Mouse (Mus musculus): Measurements from ENCODE around the gene Tbata. TPM values are rescaled to one million over a fixed set of nuclear protein-coding genes. Genes with fewer than 3 reads are reported as not detected.

Gene Tbata
- total RNA-seq (2021) (not detected), polyA plus RNA-seq (2012; rRNA removed) (0.32 and 0.45 TPM in 2 replicates)
- long read RNA-seq, result 0 reads

DNA sequence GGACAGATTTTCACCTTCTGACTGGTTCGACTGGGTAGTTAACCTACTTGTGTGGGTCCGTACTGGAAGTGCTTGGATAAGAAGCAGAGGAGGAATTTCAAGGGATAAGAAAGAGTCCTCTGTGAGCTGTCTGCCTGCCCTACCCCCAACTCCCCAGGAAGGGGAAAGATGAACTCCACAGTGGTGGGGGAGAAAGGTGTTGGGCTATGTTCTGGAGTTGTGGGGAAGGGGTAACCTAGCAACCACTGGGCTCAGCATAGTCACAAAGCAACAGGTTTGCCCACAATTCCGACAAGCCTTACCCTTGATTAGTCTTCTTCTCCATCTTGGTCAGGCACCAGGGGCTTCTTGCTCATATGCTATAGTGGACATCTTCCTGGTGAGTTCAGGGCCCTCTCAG is at the start of gene Tbata:
TSS of gene Tbata (plus strand) at position 301 of the 400 bp plus-strand sequence.
- intact Hi-C loops (cut with DNase I), result no loop called here
- H3K27ac ChIP-seq, result no peak within 1 kb of the TSS
- TF ChIP-seq EP300 (IDR thresholded peaks at IDR 0.05; ENCODE audit: insufficient read depth, low read depth, low read length) (no peak), POLR2A (IDR thresholded peaks at IDR 0.05; ENCODE audit: insufficient read depth, low read depth, low read length) (no peak), CTCF (IDR thresholded peaks at IDR 0.05) (no peak)
- WGBS, result 47% methylated on average over 3 of the region's 3 CpGs
- no peak within 1 kb of the TSS for H3K4me3 ChIP-seq
- no peaks in the 10 kb centered on the region for H3K79me2 ChIP-seq (replicated peaks; ENCODE audit: control insufficient read depth, insufficient read depth, low read length)
- no peak for DNase-seq
- peaks cover 2% of the 10 kb centered on the region; the same call in 1 of the 2 replicates for H3K4me1 ChIP-seq (ENCODE audit: control insufficient read depth, insufficient read depth, low read length)
- no peaks in the 10 kb centered on the region for H3K27me3 ChIP-seq (ENCODE audit: control insufficient read depth, insufficient read depth, low read length)
- no peak within 1 kb of the TSS for H3K9ac ChIP-seq (ENCODE audit: low read depth, low read length)
- peaks cover 2% of the 10 kb centered on the region; the same call in 1 of the 2 replicates for H3K36me3 ChIP-seq (ENCODE audit: control insufficient read depth, insufficient read depth, low read length)

GRCm38 (mm10) chr10:61123276-61123913 is 48.4 kb upstream of the Tbata start:
- 85% methylated on average over 3 of the region's 3 CpGs for WGBS
- no peak for TF ChIP-seq EP300 (IDR thresholded peaks at IDR 0.05; ENCODE audit: insufficient read depth, low read depth, low read length)
- TF ChIP-seq CTCF (IDR thresholded peaks at IDR 0.05), result no peak
- no peak for TF ChIP-seq POLR2A (IDR thresholded peaks at IDR 0.05; ENCODE audit: insufficient read depth, low read depth, low read length)
- H3K27me3 ChIP-seq (ENCODE audit: control insufficient read depth, insufficient read depth, low read length), result no peaks in the 10 kb centered on the region
- no peak overlapping the region for H3K4me3 ChIP-seq
- no peaks in the 10 kb centered on the region for H3K79me2 ChIP-seq (replicated peaks; ENCODE audit: control insufficient read depth, insufficient read depth, low read length)
- no peak overlapping the region for H3K9ac ChIP-seq (ENCODE audit: low read depth, low read length)
- intact Hi-C loops (cut with DNase I), result no loop called here
- no peaks in the 10 kb centered on the region for H3K36me3 ChIP-seq (ENCODE audit: control insufficient read depth, insufficient read depth, low read length)
- DNase-seq, result no peak
- no peak overlapping the region for H3K27ac ChIP-seq
- no peaks in the 10 kb centered on the region for H3K4me1 ChIP-seq (ENCODE audit: control insufficient read depth, insufficient read depth, low read length)

DNA sequence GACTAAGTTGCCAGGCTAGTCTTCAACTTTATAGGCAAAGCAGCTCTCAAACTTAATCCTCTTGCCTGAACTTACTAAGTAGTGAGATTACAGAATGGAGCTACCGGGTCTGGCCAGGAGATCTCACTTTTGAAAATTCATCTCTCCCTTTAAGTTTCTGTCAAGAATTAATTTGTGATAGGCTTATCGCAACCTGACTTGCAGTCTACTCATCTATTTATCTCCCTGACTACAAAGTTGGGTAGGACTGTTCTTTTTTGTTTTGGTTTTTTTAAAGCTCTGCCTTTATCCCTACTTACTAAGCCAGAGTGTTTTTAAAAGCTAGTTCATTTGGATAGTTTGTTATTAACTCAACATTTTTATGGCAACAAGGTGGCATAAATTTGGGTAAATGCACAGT is 47.3 kb upstream of the Tbata start:
- H3K9ac ChIP-seq (ENCODE audit: low read depth, low read length), result no peak overlapping the region
- H3K27me3 ChIP-seq (ENCODE audit: control insufficient read depth, insufficient read depth, low read length), result no peaks in the 10 kb centered on the region
- TF ChIP-seq CTCF (IDR thresholded peaks at IDR 0.05), result no peak
- no peak for TF ChIP-seq EP300 (IDR thresholded peaks at IDR 0.05; ENCODE audit: insufficient read depth, low read depth, low read length)
- no peak for TF ChIP-seq POLR2A (IDR thresholded peaks at IDR 0.05; ENCODE audit: insufficient read depth, low read depth, low read length)
- H3K36me3 ChIP-seq (ENCODE audit: control insufficient read depth, insufficient read depth, low read length), result no peaks in the 10 kb centered on the region
- H3K4me3 ChIP-seq, result no peak overlapping the region
- intact Hi-C loops (cut with DNase I), result no loop called here
- H3K79me2 ChIP-seq (replicated peaks; ENCODE audit: control insufficient read depth, insufficient read depth, low read length), result no peaks in the 10 kb centered on the region
- no peak overlapping the region for H3K27ac ChIP-seq
- no peak for DNase-seq
- 92% methylated on average over 2 of the region's 2 CpGs for WGBS
- no peaks in the 10 kb centered on the region for H3K4me1 ChIP-seq (ENCODE audit: control insufficient read depth, insufficient read depth, low read length)

DNA sequence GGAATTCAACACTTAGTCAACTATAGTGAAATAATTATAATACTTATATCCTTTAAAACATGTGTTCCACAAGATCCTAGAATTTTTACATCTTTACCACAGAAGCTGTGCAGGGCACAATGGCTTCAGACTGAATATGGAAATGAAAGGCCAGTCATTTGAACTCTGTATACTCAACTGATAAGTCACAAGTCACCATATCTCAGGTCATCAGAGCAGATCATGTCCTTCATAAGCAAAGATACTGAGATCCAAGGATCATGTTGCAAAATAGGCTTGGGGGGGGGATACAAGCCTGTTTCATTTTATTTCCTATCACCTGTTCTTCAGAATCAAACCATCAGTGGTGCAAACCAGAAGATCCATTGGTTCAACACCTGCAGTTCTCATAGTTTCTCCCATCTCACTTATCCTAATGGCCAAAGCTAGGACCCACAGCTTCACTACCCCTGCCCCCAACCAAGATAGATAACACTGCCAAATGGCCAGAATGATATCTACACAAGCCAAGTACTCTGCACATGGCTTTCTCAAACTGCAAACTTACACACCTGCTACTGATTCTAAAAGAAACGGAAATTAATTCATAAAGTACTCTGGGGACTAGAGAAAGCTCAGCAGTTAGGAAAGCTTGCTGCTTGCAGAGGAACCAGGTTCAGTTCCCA is 42.9 kb upstream of the Tbata start:
- Histone ChIP-seq H3K36me3 (ENCODE audit: control insufficient read depth, insufficient read depth, low read length) (no peaks in the 10 kb centered on the region; the same call in 1 of the 2 replicates), H3K9ac (ENCODE audit: low read depth, low read length) (no peak overlapping the region), H3K4me3 (no peak overlapping the region), H3K27ac (no peak overlapping the region), H3K27me3 (ENCODE audit: control insufficient read depth, insufficient read depth, low read length) (no peaks in the 10 kb centered on the region), H3K4me1 (ENCODE audit: control insufficient read depth, insufficient read depth, low read length) (no peaks in the 10 kb centered on the region), H3K79me2 (replicated peaks; ENCODE audit: control insufficient read depth, insufficient read depth, low read length) (no peaks in the 10 kb centered on the region)
- intact Hi-C loops (cut with DNase I), result no loop called here
- TF ChIP-seq POLR2A (IDR thresholded peaks at IDR 0.05; ENCODE audit: insufficient read depth, low read depth, low read length), result no peak
- no peak for TF ChIP-seq CTCF (IDR thresholded peaks at IDR 0.05)
- no peak for TF ChIP-seq EP300 (IDR thresholded peaks at IDR 0.05; ENCODE audit: insufficient read depth, low read depth, low read length)
- DNase-seq, result no peak
- WGBS, result 89% methylated on average over 1 of the region's 1 CpGs

DNA sequence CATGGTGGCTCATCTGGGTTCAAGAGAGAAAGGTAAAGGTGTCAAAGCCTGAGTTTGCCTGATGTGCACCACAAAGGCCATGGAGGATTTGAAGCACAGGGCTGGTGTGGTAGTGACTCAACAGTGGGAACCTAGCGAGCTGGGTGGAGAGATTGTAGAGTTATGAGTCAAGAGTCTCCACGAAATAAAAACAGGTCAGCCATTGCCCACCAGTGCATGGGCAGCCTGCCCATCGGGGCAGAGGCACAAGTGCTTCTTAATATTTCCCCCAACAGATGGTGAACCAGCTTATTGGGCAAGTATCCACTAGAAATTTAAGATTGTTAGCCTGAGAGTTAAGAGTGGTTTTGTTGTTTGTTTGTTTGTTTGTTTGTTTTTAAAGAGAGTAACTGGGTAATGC is 40.8 kb upstream of the Tbata start:
- H3K27ac ChIP-seq, result no peak overlapping the region
- H3K4me1 ChIP-seq (ENCODE audit: control insufficient read depth, insufficient read depth, low read length), result no peaks in the 10 kb centered on the region; the same call in 1 of the 2 replicates
- no peaks in the 10 kb centered on the region; the same call in 1 of the 2 replicates for H3K36me3 ChIP-seq (ENCODE audit: control insufficient read depth, insufficient read depth, low read length)
- WGBS, result 84% methylated on average over 3 of the region's 3 CpGs
- no peaks in the 10 kb centered on the region for H3K79me2 ChIP-seq (replicated peaks; ENCODE audit: control insufficient read depth, insufficient read depth, low read length)
- TF ChIP-seq POLR2A (IDR thresholded peaks at IDR 0.05; ENCODE audit: insufficient read depth, low read depth, low read length) (no peak), EP300 (IDR thresholded peaks at IDR 0.05; ENCODE audit: insufficient read depth, low read depth, low read length) (no peak), CTCF (IDR thresholded peaks at IDR 0.05) (no peak)
- no peak overlapping the region for H3K4me3 ChIP-seq
- H3K27me3 ChIP-seq (ENCODE audit: control insufficient read depth, insufficient read depth, low read length), result no peaks in the 10 kb centered on the region
- no peak for DNase-seq
- intact Hi-C loops (cut with DNase I), result no loop called here
- no peak overlapping the region for H3K9ac ChIP-seq (ENCODE audit: low read depth, low read length)

- TF ChIP-seq EP300 (IDR thresholded peaks at IDR 0.05; ENCODE audit: insufficient read depth, low read depth, low read length) (no peak), CTCF (IDR thresholded peaks at IDR 0.05) (no peak), POLR2A (IDR thresholded peaks at IDR 0.05; ENCODE audit: insufficient read depth, low read depth, low read length) (no peak)
- Histone ChIP-seq H3K4me1 (ENCODE audit: control insufficient read depth, insufficient read depth, low read length) (no peaks in the 10 kb centered on the region; the same call in 1 of the 2 replicates), H3K79me2 (replicated peaks; ENCODE audit: control insufficient read depth, insufficient read depth, low read length) (no peaks in the 10 kb centered on the region), H3K36me3 (ENCODE audit: control insufficient read depth, insufficient read depth, low read length) (no peaks in the 10 kb centered on the region; the same call in 1 of the 2 replicates), H3K27ac (no peak overlapping the region), H3K4me3 (no peak overlapping the region), H3K27me3 (ENCODE audit: control insufficient read depth, insufficient read depth, low read length) (no peaks in the 10 kb centered on the region), H3K9ac (ENCODE audit: low read depth, low read length) (no peak overlapping the region)
- 68% methylated on average over 4 of the region's 4 CpGs for WGBS
- intact Hi-C loops (cut with DNase I), result no loop called here
- DNase-seq, result no peak
Observed at GRCm38 (mm10) chr10:61134041-61134440, 37.7 kb upstream of the Tbata start.
